Mouse (Mus musculus): ENCODE data around the gene Zfp800.

Gene Zfp800

DNA sequence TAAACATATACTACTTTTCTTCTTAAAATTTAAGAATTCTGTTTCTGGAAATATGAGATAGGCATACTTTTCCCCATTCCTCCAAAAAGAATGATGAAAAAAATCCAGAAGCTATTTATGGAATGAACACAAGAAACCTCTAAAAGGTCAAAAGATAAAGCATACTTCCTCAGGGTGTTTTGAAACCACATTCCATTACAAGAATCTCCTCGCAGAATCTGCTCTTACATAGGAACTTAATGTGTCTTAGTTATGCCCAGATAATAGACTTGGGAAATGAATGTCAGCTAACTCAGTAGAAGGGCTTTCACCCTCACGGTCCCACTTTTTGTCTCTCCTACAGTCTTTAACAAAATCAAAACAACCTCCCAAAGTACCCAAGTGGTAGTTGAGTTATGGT, 203.9 kb downstream of the Zfp800 start:
- no peak for DNase-seq

DNA sequence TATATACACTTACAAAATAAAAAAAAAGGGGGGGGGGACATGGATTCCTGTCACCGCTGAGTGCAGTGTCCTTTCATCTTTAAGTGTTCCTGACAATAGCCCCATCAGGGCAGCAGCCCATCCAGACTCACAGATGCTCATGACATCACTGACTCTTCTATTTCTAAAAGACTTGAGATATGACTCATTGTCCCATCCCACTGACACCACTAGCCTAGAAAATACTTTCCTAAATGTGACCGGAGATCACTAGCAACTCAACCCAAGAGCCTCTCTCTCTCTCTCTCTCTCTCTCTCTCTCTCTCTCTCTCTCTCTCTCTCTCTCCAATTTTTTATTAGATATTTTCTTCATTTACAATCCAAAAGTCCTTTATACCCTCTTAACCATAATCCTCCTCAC, 205.9 kb downstream of the Zfp800 start:
- no peak for DNase-seq

Data from cerebellum, adult 18-20 months (tissue).